Mouse (Mus musculus) intestine, embryonic 15.5 days (tissue): ENCODE data around the gene Runx3. TPM values are rescaled to one million over a fixed set of nuclear protein-coding genes. Genes with fewer than 3 reads are reported as not detected.
A peak's percentile ranks its signal among the peaks of the same experiment; 100 is the strongest.

Experiments
- ATAC-seq: fragments of 200-750 bp; cut with Nextera tagmentation; 2 replicates; pipeline ENCODE4 v1.8.0; 2017; ENCODE audit warnings: moderate TSS enrichment, moderate library complexity
- H3K27ac ChIP-seq: fragments of 300-500 bp; sonication (generic); 2 replicates; pipeline ENCODE4 v1.5.1; 2015; ENCODE audit warnings: mild to moderate bottlenecking, inconsistent platforms
- H3K27me3 ChIP-seq: fragments of 300-500 bp; sonication (generic); replicated peaks from 2 replicates; pipeline ENCODE4 v1.6.1; 2015; ENCODE audit warnings: inconsistent platforms
- H3K36me3 ChIP-seq: fragments of 300-500 bp; sonication (generic); 2 replicates; pipeline ENCODE4 v1.6.1; 2015; ENCODE audit warnings: inconsistent platforms
- H3K4me1 ChIP-seq: fragments of 300-500 bp; sonication (generic); replicated peaks from 2 replicates; pipeline ENCODE4 v1.6.1; 2015; ENCODE audit warnings: inconsistent platforms
- H3K4me2 ChIP-seq: fragments of 300-500 bp; sonication (generic); replicated peaks from 2 replicates; pipeline ENCODE4 v1.6.1; 2015; ENCODE audit warnings: mild to moderate bottlenecking, inconsistent platforms
- H3K4me3 ChIP-seq: fragments of 300-500 bp; sonication (generic); replicated peaks from 2 replicates; pipeline ENCODE4 v1.5.1; 2015; ENCODE audit warnings: inconsistent platforms
- H3K9ac ChIP-seq: fragments of 300-500 bp; sonication (generic); 2 replicates; pipeline ENCODE4 v1.6.1; 2015; ENCODE audit warnings: inconsistent platforms
- H3K9me3 ChIP-seq: fragments of 300-500 bp; sonication (generic); 2 replicates; pipeline ENCODE4 v1.6.1; 2016; ENCODE audit warnings: inconsistent platforms
- WGBS: fragments of 180-500 bp; shearing (Covaris S2); methylation state at CpG from one replicate; pipeline ENCODE4 v1.1.7; 2015; 5-methylcytosine and 5-hydroxymethylcytosine counted together
- polyA plus RNA-seq: library from polyadenylated mRNA; unstranded; fragments of >200 nt; fragmentation: Nextera tagmentation; extraction: Ambion mirVana; gene quantifications from 2 replicates; pipeline ENCODE4 v1.2.1, GENCODE M21; 2015

Runx3 gene
- polyA plus RNA-seq, 1 experiment from 2014 or later = 0.26 TPM

GRCm38 (mm10) chr4:135117846-135118245 lies 2.6 kb upstream of the Runx3 start:
- Histone ChIP-seq H3K36me3 (no peaks in the 10 kb centered on the region), H3K9ac (no peak overlapping the region), H3K4me1 (no peaks in the 10 kb centered on the region), H3K27ac (no peak overlapping the region), H3K4me3 (no peak overlapping the region), H3K4me2 (no peak overlapping the region), H3K27me3 (no peaks in the 10 kb centered on the region), H3K9me3 (no peaks in the 10 kb centered on the region)
- 95% methylated on average over 9 of the region's 9 CpGs for WGBS
- ATAC-seq = no peak

GRCm38 (mm10) chr4:135118855-135119474 lies 1.5 kb upstream of the Runx3 start:
- H3K27ac ChIP-seq = no peak overlapping the region
- H3K36me3 ChIP-seq = no peaks in the 10 kb centered on the region
- no peak overlapping the region for H3K4me3 ChIP-seq
- no peaks in the 10 kb centered on the region for H3K27me3 ChIP-seq
- H3K4me1 ChIP-seq = no peaks in the 10 kb centered on the region
- no peaks in the 10 kb centered on the region for H3K9me3 ChIP-seq
- no peak overlapping the region for H3K9ac ChIP-seq
- WGBS = 92% methylated on average over 12 of the region's 12 CpGs
- no peak overlapping the region for H3K4me2 ChIP-seq
- no peak for ATAC-seq

- Histone ChIP-seq H3K27ac (no peak overlapping the region), H3K27me3 (peaks cover 2% of the 10 kb centered on the region; the same call in 1 of the 2 replicates), H3K9ac (no peak overlapping the region), H3K4me2 (no peak overlapping the region), H3K36me3 (no peaks in the 10 kb centered on the region), H3K9me3 (no peaks in the 10 kb centered on the region), H3K4me1 (no peaks in the 10 kb centered on the region), H3K4me3 (no peak overlapping the region)
- no peak for ATAC-seq
- WGBS = 81% methylated on average over 5 of the region's 5 CpGs
These were observed 3.3 kb downstream of the Runx3 start for GRCm38 (mm10) chr4:135123721-135124120.

- H3K4me3 ChIP-seq = no peak overlapping the region
These were observed 4.3 kb downstream of the Runx3 start for GRCm38 (mm10) chr4:135124732-135125131.

GRCm38 (mm10) chr4:135125152-135125551 lies 4.7 kb downstream of the Runx3 start:
- no peak overlapping the region for H3K4me3 ChIP-seq
- H3K9me3 ChIP-seq = no peaks in the 10 kb centered on the region
- peaks cover 5% of the 10 kb centered on the region; the same call in 1 of the 2 replicates for H3K27me3 ChIP-seq
- H3K4me1 ChIP-seq = 0 out of 2 replicates have a peak, but pooled peaks cover 3% of the 10 kb centered on the region
- 77% methylated on average over 3 of the region's 3 CpGs for WGBS
- H3K36me3 ChIP-seq = no peaks in the 10 kb centered on the region
- H3K9ac ChIP-seq = no peak overlapping the region
- H3K4me2 ChIP-seq = no peak overlapping the region
- ATAC-seq = no peak
- H3K27ac ChIP-seq = no peak overlapping the region

More at GRCm38 (mm10) chr4:135124732-135125131, 4.3 kb downstream of the Runx3 start:
- ATAC-seq = no peak
- H3K27me3 ChIP-seq = peaks cover 5% of the 10 kb centered on the region; the same call in 1 of the 2 replicates
- H3K4me2 ChIP-seq = no peak overlapping the region
- 0 out of 2 replicates have a peak, but pooled peaks cover 3% of the 10 kb centered on the region for H3K4me1 ChIP-seq
- WGBS = 87% methylated on average over 6 of the region's 6 CpGs
- H3K27ac ChIP-seq = no peak overlapping the region
- no peaks in the 10 kb centered on the region for H3K9me3 ChIP-seq
- H3K36me3 ChIP-seq = no peaks in the 10 kb centered on the region
- no peak overlapping the region for H3K9ac ChIP-seq

- WGBS = 58% methylated on average over 5 of the region's 5 CpGs
These were observed 5.9 kb downstream of the Runx3 start for GRCm38 (mm10) chr4:135126385-135126784.

GRCm38 (mm10) chr4:135128841-135129520 lies 8.5 kb downstream of the Runx3 start:
- H3K27me3 ChIP-seq = peaks cover 5% of the 10 kb centered on the region; the same call in 1 of the 2 replicates
- no peak for ATAC-seq
- 0 out of 2 replicates have a peak, but pooled peaks cover 3% of the 10 kb centered on the region for H3K4me1 ChIP-seq
- peak overlapping the region; percentile 7; the same call in 1 of the 2 replicates for H3K4me3 ChIP-seq
- H3K9ac ChIP-seq = peak overlapping the region; percentile 10; the same call in 1 of the 2 replicates
- H3K4me2 ChIP-seq = peak overlapping the region; percentile 54
- no peaks in the 10 kb centered on the region for H3K36me3 ChIP-seq
- H3K9me3 ChIP-seq = no peaks in the 10 kb centered on the region
- WGBS = 16% methylated on average over 22 of the region's 22 CpGs
- no peak overlapping the region for H3K27ac ChIP-seq

More at GRCm38 (mm10) chr4:135126385-135126784, 5.9 kb downstream of the Runx3 start:
- Histone ChIP-seq H3K27me3 (peaks cover 5% of the 10 kb centered on the region; the same call in 1 of the 2 replicates), H3K4me1 (0 out of 2 replicates have a peak, but pooled peaks cover 3% of the 10 kb centered on the region), H3K4me2 (no peak overlapping the region), H3K9ac (no peak overlapping the region), H3K36me3 (no peaks in the 10 kb centered on the region), H3K27ac (no peak overlapping the region), H3K9me3 (no peaks in the 10 kb centered on the region), H3K4me3 (no peak overlapping the region)
- ATAC-seq = no peak

GRCm38 (mm10) chr4:135130156-135130555 lies 9.7 kb downstream of the Runx3 start:
- Histone ChIP-seq H3K9ac (no peak overlapping the region), H3K4me1 (0 out of 2 replicates have a peak, but pooled peaks cover 3% of the 10 kb centered on the region), H3K27me3 (peaks cover 5% of the 10 kb centered on the region; the same call in 1 of the 2 replicates), H3K27ac (no peak overlapping the region), H3K36me3 (no peaks in the 10 kb centered on the region), H3K9me3 (no peaks in the 10 kb centered on the region), H3K4me3 (no peak overlapping the region), H3K4me2 (no peak overlapping the region)
- no peak for ATAC-seq
- 81% methylated on average over 6 of the region's 6 CpGs for WGBS

- Histone ChIP-seq H3K36me3 (no peaks in the 10 kb centered on the region), H3K27ac (no peak overlapping the region), H3K4me2 (no peak overlapping the region), H3K4me1 (0 out of 2 replicates have a peak, but pooled peaks cover 3% of the 10 kb centered on the region), H3K9me3 (no peaks in the 10 kb centered on the region), H3K9ac (no peak overlapping the region), H3K27me3 (peaks cover 5% of the 10 kb centered on the region; the same call in 1 of the 2 replicates), H3K4me3 (no peak overlapping the region)
- no peak for ATAC-seq
- WGBS = 82% methylated on average over 6 of the region's 6 CpGs
These were observed 10.7 kb downstream of the Runx3 start for GRCm38 (mm10) chr4:135131145-135131544.

GRCm38 (mm10) chr4:135132797-135133196 lies 12.3 kb downstream of the Runx3 start:
- Histone ChIP-seq H3K27me3 (peaks cover 10% of the 10 kb centered on the region), H3K36me3 (no peaks in the 10 kb centered on the region), H3K9me3 (no peaks in the 10 kb centered on the region), H3K4me2 (no peak overlapping the region), H3K4me1 (0 out of 2 replicates have a peak, but pooled peaks cover 3% of the 10 kb centered on the region), H3K27ac (no peak overlapping the region), H3K9ac (no peak overlapping the region), H3K4me3 (no peak overlapping the region)
- 84% methylated on average over 12 of the region's 12 CpGs for WGBS
- no peak for ATAC-seq

GRCm38 (mm10) chr4:135133711-135134110 lies 13.3 kb downstream of the Runx3 start:
- H3K36me3 ChIP-seq = no peaks in the 10 kb centered on the region
- H3K9ac ChIP-seq = no peak overlapping the region
- no peak overlapping the region for H3K27ac ChIP-seq
- peaks cover 14% of the 10 kb centered on the region for H3K27me3 ChIP-seq
- no peak overlapping the region for H3K4me3 ChIP-seq
- H3K4me1 ChIP-seq = 0 out of 2 replicates have a peak, but pooled peaks cover 3% of the 10 kb centered on the region
- WGBS = 59% methylated on average over 4 of the region's 4 CpGs
- ATAC-seq = no peak
- H3K9me3 ChIP-seq = no peaks in the 10 kb centered on the region
- no peak overlapping the region for H3K4me2 ChIP-seq

- WGBS = 71% methylated on average over 6 of the region's 6 CpGs
- Histone ChIP-seq H3K27me3 (peaks cover 28% of the 10 kb centered on the region), H3K36me3 (no peaks in the 10 kb centered on the region), H3K4me2 (no peak overlapping the region), H3K4me1 (no peaks in the 10 kb centered on the region), H3K27ac (no peak overlapping the region), H3K4me3 (no peak overlapping the region), H3K9ac (no peak overlapping the region), H3K9me3 (no peaks in the 10 kb centered on the region)
- ATAC-seq = no peak
These were observed 14.9 kb downstream of the Runx3 start for GRCm38 (mm10) chr4:135135331-135135730.
